Mouse (Mus musculus): ENCODE measurements around the gene Slc16a12.

DNA sequence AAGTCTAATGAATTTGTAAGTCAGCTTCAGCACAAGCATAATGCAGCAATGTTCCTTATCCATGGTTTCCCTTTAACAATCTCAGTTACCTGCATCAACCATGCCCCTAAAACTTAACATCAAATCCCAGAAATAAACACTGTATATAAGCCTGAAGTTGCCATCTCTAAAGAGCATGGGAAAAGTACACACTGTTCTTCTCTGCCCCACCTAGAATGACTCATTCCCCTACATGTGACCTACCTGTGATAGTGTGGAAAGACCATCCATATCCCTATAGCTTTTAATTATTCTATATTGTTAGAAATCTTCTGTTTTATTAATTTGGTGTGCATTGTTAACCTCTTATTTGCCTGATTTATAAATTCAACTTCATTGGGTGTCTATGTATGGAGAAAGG is 27.0 kb downstream of the Slc16a12 start:
- TF ChIP-seq POLR2A (IDR thresholded peaks at IDR 0.05; ENCODE audit: insufficient read depth, low read length) (no peak), CTCF (IDR thresholded peaks at IDR 0.05; ENCODE audit: low read depth, low read length) (no peak), EP300 (IDR thresholded peaks at IDR 0.05; ENCODE audit: insufficient read depth, low read depth, low read length) (no peak)

Measured in ES-Bruce4 (cell line).